18 mouse cellular contexts compared by ENCODE assay signal in the genomic region with DNA sequence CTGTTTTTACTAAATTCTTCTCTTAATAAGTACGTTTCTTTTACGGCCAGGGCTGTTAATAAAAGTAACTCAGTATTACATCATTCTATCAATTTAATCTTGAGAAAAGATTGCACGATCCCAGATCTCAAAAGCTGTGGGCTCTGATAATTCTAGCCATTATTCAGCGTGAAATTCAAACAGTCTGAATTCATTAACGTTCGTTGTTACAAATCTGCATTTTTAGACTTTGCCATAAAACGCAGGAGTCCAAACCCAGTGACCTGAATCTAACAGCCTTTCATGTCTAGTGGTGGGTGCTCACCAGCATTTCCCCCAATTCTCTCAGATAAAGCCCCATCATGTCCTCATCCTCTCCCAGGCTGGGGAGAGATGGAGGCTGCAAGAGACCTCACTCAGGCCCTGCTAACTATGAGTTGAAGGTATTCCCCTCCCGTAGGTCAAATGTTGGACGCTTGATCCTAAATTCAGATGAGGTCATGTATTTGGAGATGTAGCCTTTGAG. TPM values are rescaled to one million over a fixed set of nuclear protein-coding genes. Genes with fewer than 3 reads are reported as not detected.
DNase-seq lines count a peak whose midpoint lies in the region; ATAC-seq and TF ChIP-seq lines count a peak whose summit lies in the region.
"Had no signal": no experiment of that assay in that cellular context is flagged by ENCODE, and none has a peak within 500 bp of the region (broad histone marks: within the 10 kb centered on the region; RNA-seq: fewer than 3 reads in every experiment).

No protein-coding gene starts in this region.

- H3K9me3 ChIP-seq in midbrain, embryonic 10.5 days (replicated peaks), result no peaks in the 10 kb centered on the region
- no peaks in the 10 kb centered on the region for H3K9me3 ChIP-seq in midbrain, postnatal 0 days (ENCODE audit: low read length)
- no peaks in the 10 kb centered on the region for H3K9me3 ChIP-seq in forebrain, embryonic 11.5 days (ENCODE audit: control insufficient read depth, low read length)
- H3K9me3 ChIP-seq in hindbrain, embryonic 13.5 days, result no peaks in the 10 kb centered on the region
- H3K9me3 ChIP-seq in midbrain, embryonic 16.5 days (replicated peaks; ENCODE audit: control insufficient read depth, low read length, poor library complexity, severe bottlenecking), result no peaks in the 10 kb centered on the region
- H3K9me3 ChIP-seq: limb, embryonic 15.5 days; neural tube, embryonic 13.5 days had no signal

- no peaks in the 10 kb centered on the region for H3K27me3 ChIP-seq in midbrain, embryonic 10.5 days (ENCODE audit: low read depth, poor library complexity, severe bottlenecking)
- H3K27me3 ChIP-seq in midbrain, postnatal 0 days (ENCODE audit: insufficient read depth, low read length), result no peaks in the 10 kb centered on the region
- no peaks in the 10 kb centered on the region for H3K27me3 ChIP-seq in forebrain, embryonic 11.5 days (ENCODE audit: control insufficient read depth, insufficient read depth, low read length)
- no peaks in the 10 kb centered on the region for H3K27me3 ChIP-seq in hindbrain, embryonic 13.5 days
- H3K27me3 ChIP-seq in midbrain, embryonic 16.5 days (ENCODE audit: control insufficient read depth, insufficient read depth, low read depth, low read length), result no peaks in the 10 kb centered on the region
- H3K27me3 ChIP-seq: limb, embryonic 15.5 days; neural tube, embryonic 13.5 days had no signal

- WGBS in midbrain, embryonic 10.5 days, result 64% methylated on average over 9 of the region's 9 CpGs
- 32% methylated on average over 9 of the region's 9 CpGs for WGBS in midbrain, postnatal 0 days
- WGBS in forebrain, embryonic 11.5 days, result 29% methylated on average over 9 of the region's 9 CpGs
- WGBS in hindbrain, embryonic 13.5 days, result 27% methylated on average over 9 of the region's 9 CpGs
- WGBS in midbrain, embryonic 16.5 days, result 20% methylated on average over 9 of the region's 9 CpGs

- no peak overlapping the region for H3K4me2 ChIP-seq in midbrain, postnatal 0 days (ENCODE audit: low read depth, low read length, poor library complexity, severe bottlenecking)
- H3K4me2 ChIP-seq in forebrain, embryonic 11.5 days (ENCODE audit: low read depth, low read length, severe bottlenecking), result peak overlapping the region; percentile 12; the same call in 1 of the 2 replicates
- H3K4me2 ChIP-seq in hindbrain, embryonic 13.5 days, result no peak overlapping the region
- H3K4me2 ChIP-seq in midbrain, embryonic 16.5 days (ENCODE audit: low read length), result no peak overlapping the region
- H3K4me2 ChIP-seq: limb, embryonic 15.5 days; neural tube, embryonic 13.5 days had no signal

- H3K36me3 ChIP-seq in midbrain, embryonic 10.5 days, result peaks cover 60% of the 10 kb centered on the region
- no peaks in the 10 kb centered on the region for H3K36me3 ChIP-seq in midbrain, postnatal 0 days (ENCODE audit: insufficient read depth, low read length)
- no peaks in the 10 kb centered on the region; the same call in 1 of the 2 replicates for H3K36me3 ChIP-seq in forebrain, embryonic 11.5 days (ENCODE audit: control insufficient read depth, insufficient read depth, low read length)
- no peaks in the 10 kb centered on the region; the same call in 1 of the 2 replicates for H3K36me3 ChIP-seq in hindbrain, embryonic 13.5 days
- H3K36me3 ChIP-seq in midbrain, embryonic 16.5 days (ENCODE audit: control insufficient read depth, insufficient read depth, low read length), result no peaks in the 10 kb centered on the region
- H3K36me3 ChIP-seq: limb, embryonic 15.5 days; neural tube, embryonic 13.5 days had no signal

- peaks cover 78% of the 10 kb centered on the region for H3K4me1 ChIP-seq in midbrain, embryonic 10.5 days
- H3K4me1 ChIP-seq in midbrain, postnatal 0 days (ENCODE audit: insufficient read depth, low read length), result peaks cover 16% of the 10 kb centered on the region; the same call in 1 of the 2 replicates
- H3K4me1 ChIP-seq in forebrain, embryonic 11.5 days (replicated peaks; ENCODE audit: control insufficient read depth, insufficient read depth, low read length), result peaks cover 44% of the 10 kb centered on the region
- H3K4me1 ChIP-seq in hindbrain, embryonic 13.5 days (replicated peaks), result peaks cover 85% of the 10 kb centered on the region
- peaks cover 41% of the 10 kb centered on the region for H3K4me1 ChIP-seq in midbrain, embryonic 16.5 days (ENCODE audit: control insufficient read depth, insufficient read depth, low read length)

- H3K4me3 ChIP-seq in midbrain, embryonic 10.5 days, result no peak overlapping the region
- H3K4me3 ChIP-seq in midbrain, postnatal 0 days (ENCODE audit: low read depth, low read length), result no peak overlapping the region
- H3K4me3 ChIP-seq in forebrain, embryonic 11.5 days (ENCODE audit: low read depth, low read length), result no peak overlapping the region
- no peak overlapping the region for H3K4me3 ChIP-seq in hindbrain, embryonic 13.5 days
- H3K4me3 ChIP-seq in midbrain, embryonic 16.5 days (ENCODE audit: low read depth, low read length), result no peak overlapping the region
- H3K4me3 ChIP-seq: heart, adult 2 months; limb, embryonic 15.5 days; neural tube, embryonic 13.5 days had no signal

- no peak overlapping the region for H3K9ac ChIP-seq in midbrain, postnatal 0 days (replicated peaks; ENCODE audit: low read length, poor library complexity, severe bottlenecking)
- H3K9ac ChIP-seq in forebrain, embryonic 11.5 days (ENCODE audit: low read length), result no peak overlapping the region
- H3K9ac ChIP-seq in hindbrain, embryonic 13.5 days, result 0 out of 2 replicates have a peak overlapping the region, but pooled peaks have one; percentile 19
- H3K9ac ChIP-seq in midbrain, embryonic 16.5 days (ENCODE audit: low read depth, low read length), result no peak overlapping the region
- H3K9ac ChIP-seq: limb, embryonic 15.5 days; liver, postnatal 0 days; neural tube, embryonic 13.5 days had no signal

- no peak for TF ChIP-seq CTCF in midbrain, postnatal 0 days (IDR thresholded peaks at IDR 0.05)

- no peak for ATAC-seq in midbrain, postnatal 0 days (ENCODE audit: low FRiP score)
- peak; percentile 59; the same call in 1 of the 2 replicates for ATAC-seq in forebrain, embryonic 11.5 days (replicated peaks; ENCODE audit: low FRiP score)
- no peak for ATAC-seq in hindbrain, embryonic 13.5 days (ENCODE audit: low FRiP score)
- ATAC-seq in midbrain, embryonic 16.5 days, result no peak
- ATAC-seq in megakaryocyte-erythroid progenitor cell, adult 5-6 weeks (replicated peaks; ENCODE audit: low FRiP score, low TSS enrichment, poor library complexity, severe bottlenecking), result no peak
- ATAC-seq: liver, postnatal 0 days had no signal

- peak overlapping the region; percentile 70 for H3K27ac ChIP-seq in midbrain, embryonic 10.5 days (replicated peaks)
- no peak overlapping the region for H3K27ac ChIP-seq in midbrain, postnatal 0 days (ENCODE audit: low read depth, low read length)
- H3K27ac ChIP-seq in forebrain, embryonic 11.5 days (ENCODE audit: low read depth, low read length), result peak overlapping the region; percentile 79
- H3K27ac ChIP-seq in hindbrain, embryonic 13.5 days, result peak overlapping the region; percentile 83
- peak overlapping the region; percentile 53; the same call in 1 of the 2 replicates for H3K27ac ChIP-seq in midbrain, embryonic 16.5 days (ENCODE audit: low read length)
- H3K27ac ChIP-seq: heart, adult 2 months; limb, embryonic 15.5 days; neural tube, embryonic 13.5 days had no signal

- no peak for DNase-seq in midbrain, embryonic 10.5 days (ENCODE audit: low spot score)
- no peak for DNase-seq in midbrain, postnatal 0 days (ENCODE audit: low spot score)
- DNase-seq in forebrain, embryonic 11.5 days (ENCODE audit: low spot score), result no peak
- DNase-seq in kidney, postnatal 25 days, result no peak
- DNase-seq: adrenal gland, postnatal 10 days; B cell, adult 2 months; cerebellum, adult 8-10 months; gastrocnemius, postnatal 14 days; heart, adult 2 months; kidney, postnatal 4 days; liver, postnatal 0 days; lung, postnatal 14 days; thymus, postnatal 4 days had no signal

RNA-seq across cellular contexts. Expression of gene Fgfr2, which starts 50.0 kb away (rescaled TPM):
- 97.0 and 99.3 TPM in 2 replicates for polyA plus RNA-seq in midbrain, embryonic 10.5 days (2016; fragmentation: Nextera tagmentation; extraction: Ambion mirVana)
- total RNA-seq in midbrain, postnatal 0 days (2014; rRNA removed), result 32.6 and 37.2 TPM in 2 replicates
- 10.7 and 12.1 TPM in 2 replicates for polyA plus RNA-seq in midbrain, postnatal 0 days (2015; fragmentation: Nextera tagmentation; extraction: Ambion mirVana)
- polyA plus RNA-seq in forebrain, embryonic 11.5 days (2014; fragmentation: Nextera tagmentation; extraction: Ambion mirVana), result 93.6 and 99.4 TPM in 2 replicates
- 26.3 and 33.9 TPM in 2 replicates for polyA plus RNA-seq in hindbrain, embryonic 13.5 days (2015; fragmentation: Nextera tagmentation; extraction: Ambion mirVana)
- polyA plus RNA-seq in midbrain, embryonic 16.5 days (2015; fragmentation: Nextera tagmentation; extraction: Ambion mirVana), result 20.8 and 23.8 TPM in 2 replicates
- not detected in 2 replicates for total RNA-seq in megakaryocyte-erythroid progenitor cell, adult 5-6 weeks (2014; fragmentation: Nextera tagmentation)
- total RNA-seq in megakaryocyte-erythroid progenitor cell, adult 5-6 weeks (2017), result not detected in 2 replicates

RNA-seq across cellular contexts. Expression of gene Ctbp2, which starts 51.0 kb away (rescaled TPM):
- 113 and 118 TPM in 2 replicates for polyA plus RNA-seq in midbrain, embryonic 10.5 days (2016; fragmentation: Nextera tagmentation; extraction: Ambion mirVana)
- 58.6 and 64.8 TPM in 2 replicates for total RNA-seq in midbrain, postnatal 0 days (2014; rRNA removed)
- 25.9 and 29.1 TPM in 2 replicates for polyA plus RNA-seq in midbrain, postnatal 0 days (2015; fragmentation: Nextera tagmentation; extraction: Ambion mirVana)
- 137 and 150 TPM in 2 replicates for polyA plus RNA-seq in forebrain, embryonic 11.5 days (2014; fragmentation: Nextera tagmentation; extraction: Ambion mirVana)
- 82.8 and 85.6 TPM in 2 replicates for polyA plus RNA-seq in hindbrain, embryonic 13.5 days (2015; fragmentation: Nextera tagmentation; extraction: Ambion mirVana)
- 43.7 and 52.4 TPM in 2 replicates for polyA plus RNA-seq in midbrain, embryonic 16.5 days (2015; fragmentation: Nextera tagmentation; extraction: Ambion mirVana)
- total RNA-seq in megakaryocyte-erythroid progenitor cell, adult 5-6 weeks (2014; fragmentation: Nextera tagmentation), result 15.2 and 23.9 TPM in 2 replicates
- 22.0 and 44.7 TPM in 2 replicates for total RNA-seq in megakaryocyte-erythroid progenitor cell, adult 5-6 weeks (2017)
